Mouse (Mus musculus) forebrain, embryonic 15.5 days (tissue): ENCODE data around the gene Ifitm6. TPM values are rescaled to one million over a fixed set of nuclear protein-coding genes. Genes with fewer than 3 reads are reported as not detected.

Source experiments
- ATAC-seq: fragments of 200-750 bp; cut with Nextera tagmentation; replicated peaks from 2 replicates; pipeline ENCODE4 v1.8.0; 2017; ENCODE audit warnings: mild to moderate bottlenecking, moderate TSS enrichment, moderate library complexity
- H3K27ac ChIP-seq: fragments of 300-500 bp; sonication (generic); replicated peaks from 2 replicates; pipeline ENCODE4 v1.5.1; 2015; ENCODE audit warnings: mild to moderate bottlenecking, inconsistent platforms
- H3K27me3 ChIP-seq: fragments of 300-500 bp; sonication (generic); 2 replicates; pipeline ENCODE4 v1.6.1; 2015; ENCODE audit warnings: inconsistent platforms
- H3K36me3 ChIP-seq: fragments of 300-500 bp; sonication (generic); 2 replicates; pipeline ENCODE4 v1.6.1; 2015; ENCODE audit warnings: mild to moderate bottlenecking, inconsistent platforms
- H3K4me1 ChIP-seq: fragments of 300-500 bp; sonication (generic); 2 replicates; pipeline ENCODE4 v1.6.1; 2015; ENCODE audit warnings: inconsistent platforms
- H3K4me2 ChIP-seq: fragments of 300-500 bp; sonication (generic); replicated peaks from 2 replicates; pipeline ENCODE4 v1.6.1; 2015; ENCODE audit warnings: mild to moderate bottlenecking, inconsistent platforms
- H3K4me3 ChIP-seq: fragments of 300-500 bp; sonication (generic); 2 replicates; pipeline ENCODE4 v1.5.1; 2015; ENCODE audit warnings: mild to moderate bottlenecking, inconsistent platforms
- H3K9ac ChIP-seq: fragments of 300-500 bp; sonication (generic); replicated peaks from 2 replicates; pipeline ENCODE4 v1.6.1; 2015; ENCODE audit warnings: mild to moderate bottlenecking, inconsistent platforms
- H3K9me3 ChIP-seq: fragments of 300-500 bp; sonication (generic); 2 replicates; pipeline ENCODE4 v1.6.1; 2016; ENCODE audit warnings: inconsistent platforms
- WGBS: fragments of 180-500 bp; shearing (Covaris S2); methylation state at CpG from one replicate; pipeline ENCODE4 v1.1.7; 2015; ENCODE audit warnings: mixed read lengths; 5-methylcytosine and 5-hydroxymethylcytosine counted together
- polyA plus RNA-seq: library from polyadenylated mRNA; unstranded; fragments of >200 nt; fragmentation: Nextera tagmentation; extraction: Ambion mirVana; gene quantifications from 2 replicates; pipeline ENCODE4 v1.2.1, GENCODE M21; 2015

Ifitm6 gene
- polyA plus RNA-seq, 1 experiment from 2014 or later = not detected

- no peak overlapping the region for H3K27ac ChIP-seq
- no peaks in the 10 kb centered on the region for H3K27me3 ChIP-seq
- H3K4me1 ChIP-seq = no peaks in the 10 kb centered on the region
- 91% methylated on average over 10 of the region's 10 CpGs for WGBS
- H3K9ac ChIP-seq = no peak overlapping the region
- ATAC-seq = no peak
- no peak overlapping the region for H3K4me2 ChIP-seq
- H3K36me3 ChIP-seq = no peaks in the 10 kb centered on the region
- no peak overlapping the region for H3K4me3 ChIP-seq
- no peaks in the 10 kb centered on the region for H3K9me3 ChIP-seq
These were observed 722 bp downstream of the Ifitm6 start for GRCm38 (mm10) chr7:141016707-141017697.

GRCm38 (mm10) chr7:141011238-141011770 lies 6.4 kb downstream of the Ifitm6 start:
- Histone ChIP-seq H3K9ac (no peak overlapping the region), H3K36me3 (no peaks in the 10 kb centered on the region), H3K4me3 (no peak overlapping the region), H3K27me3 (no peaks in the 10 kb centered on the region), H3K9me3 (no peaks in the 10 kb centered on the region), H3K4me1 (peaks cover 5% of the 10 kb centered on the region; the same call in 1 of the 2 replicates), H3K27ac (no peak overlapping the region), H3K4me2 (no peak overlapping the region)
- ATAC-seq = no peak
- 90% methylated on average over 7 of the region's 7 CpGs for WGBS

- no peak for ATAC-seq
- H3K4me3 ChIP-seq = 0 out of 2 replicates have a peak within 1 kb of the TSS, but pooled peaks have one; percentile 8
These were observed 7.1 kb downstream of the Ifitm6 start, which contains the start of gene Ifitm3 for GRCm38 (mm10) chr7:141010593-141010992. Gene Ifitm3 (minus strand): TSS chr7:141010770.

DNA sequence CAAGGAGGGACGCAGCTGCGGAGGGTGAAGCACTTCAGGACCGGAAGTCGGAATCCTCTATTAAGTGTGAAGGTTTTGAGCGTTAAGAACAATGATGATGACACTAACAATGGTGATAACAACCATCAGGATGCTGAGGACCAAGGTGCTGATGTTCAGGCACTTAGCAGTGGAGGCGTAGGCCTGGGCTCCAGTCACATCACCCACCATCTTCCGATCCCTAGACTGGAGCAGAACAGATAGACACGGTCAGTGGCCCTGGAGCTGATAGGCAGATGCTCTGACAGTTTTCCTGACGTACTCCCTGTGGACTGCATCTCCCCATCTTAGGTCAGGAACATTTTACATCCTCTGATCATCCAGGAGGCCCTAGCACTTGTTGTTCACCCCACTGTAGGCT lies 8.1 kb downstream of the Ifitm6 start:
- WGBS = 91% methylated on average over 9 of the region's 9 CpGs
- Histone ChIP-seq H3K27me3 (no peaks in the 10 kb centered on the region), H3K36me3 (no peaks in the 10 kb centered on the region), H3K4me1 (peaks cover 5% of the 10 kb centered on the region; the same call in 1 of the 2 replicates), H3K27ac (no peak overlapping the region), H3K9me3 (no peaks in the 10 kb centered on the region), H3K4me3 (no peak overlapping the region), H3K4me2 (no peak overlapping the region), H3K9ac (no peak overlapping the region)
- ATAC-seq = no peak

More at GRCm38 (mm10) chr7:141010593-141010992, 7.1 kb downstream of the Ifitm6 start, which contains the start of gene Ifitm3:
- no peaks in the 10 kb centered on the region for H3K9me3 ChIP-seq
- H3K27me3 ChIP-seq = no peaks in the 10 kb centered on the region
- H3K4me2 ChIP-seq = no peak within 1 kb of the TSS; the same call in 1 of the 2 replicates
- no peak within 1 kb of the TSS for H3K9ac ChIP-seq
- peaks cover 5% of the 10 kb centered on the region; the same call in 1 of the 2 replicates for H3K4me1 ChIP-seq
- no peak within 1 kb of the TSS for H3K27ac ChIP-seq
- H3K36me3 ChIP-seq = no peaks in the 10 kb centered on the region
- 50% methylated on average over 10 of the region's 10 CpGs for WGBS

DNA sequence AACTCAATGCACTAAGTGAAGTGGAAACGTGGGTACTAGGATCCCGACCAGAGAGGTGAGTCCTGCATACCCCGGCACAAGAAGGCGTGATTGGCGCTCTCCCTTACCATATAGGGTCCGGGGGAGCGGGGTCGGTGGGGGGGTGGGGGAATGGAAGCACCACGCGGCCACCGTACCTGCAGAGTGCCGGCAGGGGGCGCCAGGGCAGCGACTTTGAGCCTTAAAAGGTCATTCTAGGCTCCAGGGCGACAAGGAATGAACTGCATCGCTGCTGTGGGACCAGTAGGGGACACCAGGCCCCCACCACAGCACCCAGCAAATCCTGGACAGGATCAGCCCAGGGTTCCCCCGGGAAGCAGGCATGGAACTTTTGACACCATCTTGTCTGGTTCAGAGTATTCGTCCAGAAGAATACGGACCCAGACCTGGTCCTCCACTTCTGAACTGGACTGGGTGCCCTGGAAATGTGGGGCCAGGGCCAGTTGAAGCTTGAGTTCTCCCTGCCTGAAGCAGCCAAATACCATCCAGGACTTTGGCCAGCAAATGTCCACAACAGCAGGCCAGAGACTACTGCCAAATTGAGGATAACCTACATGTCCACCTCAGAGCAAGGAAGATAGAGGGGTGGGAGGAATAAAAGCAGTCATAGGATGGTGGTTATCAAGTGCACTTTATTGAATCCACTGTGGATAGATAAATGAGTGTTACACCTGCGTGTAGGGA lies 8.6 kb downstream of the Ifitm6 start:
- ATAC-seq = no peak; the same call in 1 of the 2 replicates
- peaks cover 5% of the 10 kb centered on the region; the same call in 1 of the 2 replicates for H3K4me1 ChIP-seq
- H3K4me2 ChIP-seq = peak overlapping the region; percentile 1; the same call in 1 of the 2 replicates
- no peak overlapping the region for H3K9ac ChIP-seq
- H3K27ac ChIP-seq = no peak overlapping the region
- H3K27me3 ChIP-seq = no peaks in the 10 kb centered on the region
- no peak overlapping the region for H3K4me3 ChIP-seq
- H3K9me3 ChIP-seq = no peaks in the 10 kb centered on the region
- H3K36me3 ChIP-seq = no peaks in the 10 kb centered on the region
- 8% methylated on average over 20 of the region's 20 CpGs for WGBS

DNA sequence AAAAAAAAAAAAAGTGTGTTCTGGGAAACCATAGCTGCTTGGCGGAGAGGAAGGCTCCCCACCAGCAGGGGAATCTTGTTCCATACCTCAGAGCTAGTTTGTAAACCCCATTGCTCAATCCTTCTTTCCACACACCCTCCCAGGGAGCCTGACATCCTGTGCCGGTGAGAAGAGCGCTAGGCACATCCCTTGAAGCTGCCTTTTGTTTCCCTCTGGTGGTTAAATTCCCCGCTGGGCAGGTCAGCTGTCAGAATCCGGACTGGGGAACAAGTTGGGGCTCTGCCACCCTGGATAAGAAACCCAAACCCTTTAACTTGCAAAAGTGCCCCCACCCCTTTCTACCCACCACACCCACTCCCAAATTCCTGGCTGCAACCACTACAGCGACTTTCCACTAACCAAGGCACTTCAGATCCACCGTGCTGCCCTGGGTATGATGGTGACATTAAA lies 9.4 kb downstream of the Ifitm6 start:
- Histone ChIP-seq H3K27ac (no peak overlapping the region), H3K36me3 (no peaks in the 10 kb centered on the region), H3K4me1 (peaks cover 5% of the 10 kb centered on the region; the same call in 1 of the 2 replicates), H3K9ac (no peak overlapping the region), H3K27me3 (no peaks in the 10 kb centered on the region), H3K4me2 (no peak overlapping the region), H3K9me3 (no peaks in the 10 kb centered on the region), H3K4me3 (no peak overlapping the region)
- ATAC-seq = no peak
- 11% methylated on average over 7 of the region's 7 CpGs for WGBS

- WGBS = 49% methylated on average over 5 of the region's 5 CpGs
- Histone ChIP-seq H3K9me3 (no peaks in the 10 kb centered on the region), H3K27ac (no peak overlapping the region), H3K9ac (no peak overlapping the region), H3K4me3 (no peak overlapping the region), H3K4me1 (peaks cover 5% of the 10 kb centered on the region; the same call in 1 of the 2 replicates), H3K36me3 (no peaks in the 10 kb centered on the region), H3K27me3 (no peaks in the 10 kb centered on the region), H3K4me2 (no peak overlapping the region)
- ATAC-seq = no peak
These were observed 10.8 kb downstream of the Ifitm6 start for GRCm38 (mm10) chr7:141006914-141007313.

DNA sequence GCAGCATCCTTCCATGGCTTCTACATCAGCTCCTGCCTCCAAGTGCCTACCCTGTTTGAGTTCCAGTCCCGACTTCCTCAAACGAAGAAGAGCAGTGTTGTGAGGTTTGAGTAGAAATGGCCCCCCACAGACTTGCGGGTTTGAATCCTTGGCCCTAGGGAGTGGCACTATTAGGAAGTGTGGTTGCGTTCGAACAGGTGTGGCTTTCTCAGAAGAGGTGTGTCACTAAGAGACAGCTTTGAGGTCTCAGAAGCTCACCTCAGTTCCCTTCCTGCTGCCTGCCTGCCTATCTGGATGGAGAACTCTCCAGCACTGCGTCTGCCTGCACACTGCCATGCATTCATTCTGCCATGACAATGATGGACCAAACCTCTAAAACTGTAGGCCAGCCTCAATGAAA lies 11.3 kb downstream of the Ifitm6 start:
- ATAC-seq = no peak
- H3K27ac ChIP-seq = no peak overlapping the region
- no peak overlapping the region for H3K4me3 ChIP-seq
- H3K4me2 ChIP-seq = no peak overlapping the region
- no peaks in the 10 kb centered on the region for H3K27me3 ChIP-seq
- H3K36me3 ChIP-seq = no peaks in the 10 kb centered on the region
- peaks cover 5% of the 10 kb centered on the region; the same call in 1 of the 2 replicates for H3K4me1 ChIP-seq
- no peaks in the 10 kb centered on the region for H3K9me3 ChIP-seq
- no peak overlapping the region for H3K9ac ChIP-seq
- WGBS = 89% methylated on average over 6 of the region's 6 CpGs

- Histone ChIP-seq H3K9ac (no peak overlapping the region), H3K36me3 (no peaks in the 10 kb centered on the region), H3K9me3 (no peaks in the 10 kb centered on the region), H3K27ac (no peak overlapping the region), H3K4me3 (no peak overlapping the region), H3K4me2 (no peak overlapping the region), H3K27me3 (no peaks in the 10 kb centered on the region), H3K4me1 (no peaks in the 10 kb centered on the region)
- WGBS = 86% methylated on average over 5 of the region's 5 CpGs
- ATAC-seq = no peak
These were observed 14.3 kb downstream of the Ifitm6 start for GRCm38 (mm10) chr7:141003248-141004010.

DNA sequence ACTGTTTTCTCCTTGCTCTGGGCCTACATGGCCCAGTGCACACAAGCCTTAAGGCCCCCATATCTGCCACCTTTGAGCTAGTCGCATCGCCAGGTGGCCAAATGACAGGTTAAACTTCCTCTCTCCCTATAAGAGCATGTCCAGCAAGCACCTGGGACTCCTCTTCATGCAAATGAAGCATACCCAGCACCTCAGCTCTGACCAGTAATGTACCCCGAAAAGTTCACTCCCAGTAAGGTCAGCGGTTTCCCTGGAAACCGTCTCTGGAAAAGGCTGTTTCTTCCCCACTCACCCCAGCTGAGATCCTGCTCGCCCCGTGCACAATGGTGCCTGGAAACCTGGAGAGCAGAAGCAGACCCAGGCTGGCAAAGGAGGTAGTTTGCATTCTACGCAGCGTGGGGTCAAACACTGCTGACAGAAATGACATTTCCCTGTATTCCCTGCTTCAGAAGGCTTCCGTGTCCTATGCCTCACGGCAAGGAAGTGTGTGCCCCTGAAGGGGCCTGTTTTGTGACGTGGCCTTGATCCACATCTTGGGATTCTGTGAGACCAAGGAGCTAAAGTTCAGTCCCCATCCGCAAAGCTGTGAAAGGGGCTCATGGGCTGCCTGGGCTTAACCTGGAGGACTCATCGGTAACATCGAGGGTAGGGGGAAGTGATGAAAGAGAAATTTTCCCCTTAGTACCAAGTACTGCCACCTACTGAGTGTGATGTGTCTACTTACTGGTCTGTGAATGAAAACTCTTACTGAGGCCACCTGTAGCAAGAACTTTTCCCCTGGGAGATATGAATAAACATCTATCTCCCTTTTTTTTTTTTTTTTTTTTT lies 16.6 kb downstream of the Ifitm6 start:
- Histone ChIP-seq H3K36me3 (no peaks in the 10 kb centered on the region), H3K4me3 (no peak overlapping the region), H3K9me3 (no peaks in the 10 kb centered on the region), H3K4me1 (no peaks in the 10 kb centered on the region), H3K4me2 (no peak overlapping the region), H3K27ac (no peak overlapping the region), H3K27me3 (no peaks in the 10 kb centered on the region), H3K9ac (no peak overlapping the region)
- WGBS = 80% methylated on average over 15 of the region's 15 CpGs
- no peak for ATAC-seq
